Mouse (Mus musculus): ENCODE measurements around the gene Cln3.

DNA sequence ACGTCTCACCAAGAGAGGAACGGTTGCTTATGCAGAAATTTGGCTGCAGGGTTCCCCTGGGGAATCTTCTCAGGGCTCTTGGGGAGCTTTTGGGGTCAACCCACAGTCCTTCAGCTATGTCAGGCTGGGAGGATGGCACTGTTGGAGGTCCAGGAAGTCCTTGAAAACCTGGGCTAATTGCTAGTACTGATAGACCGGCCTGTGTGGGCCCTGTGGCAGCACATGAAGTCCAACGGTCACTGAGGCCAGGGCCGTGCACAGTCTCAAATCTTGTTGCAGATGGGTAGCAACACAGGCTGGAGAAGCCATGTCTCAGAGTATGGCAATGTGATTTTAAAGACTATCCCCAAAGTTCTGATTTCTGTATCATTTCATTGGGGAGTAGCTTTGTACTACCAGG is 22.2 kb upstream of the Cln3 start:
- TF ChIP-seq CTCF (IDR thresholded peaks at IDR 0.05; ENCODE audit: low read depth) (no peak), EP300 (IDR thresholded peaks at IDR 0.05; ENCODE audit: low read depth) (no peak)
